Mouse (Mus musculus) limb, embryonic 11.5 days (tissue): ENCODE measurements around the gene Thbs3. TPM values are rescaled to one million over a fixed set of nuclear protein-coding genes. Genes with fewer than 3 reads are reported as not detected.

Experiments
- ATAC-seq: fragments of 200-750 bp; cut with Nextera tagmentation; 2 replicates; pipeline ENCODE4 v1.8.0; 2017; ENCODE audit warnings: low read depth; ENCODE audit not compliant: insufficient number of reproducible peaks, low FRiP score, low TSS enrichment
- DNase-seq: peaks from one replicate; pipeline ENCODE4 v3.0.0-alpha.2; 2015; ENCODE audit warnings: low spot score
- H3K27ac ChIP-seq: fragments of 300-500 bp; sonication (generic); replicated peaks from 2 replicates; pipeline ENCODE4 v1.5.1; 2014; ENCODE audit warnings: low read depth, mild to moderate bottlenecking, low read length
- H3K27me3 ChIP-seq: fragments of 300-500 bp; sonication (generic); 2 replicates; pipeline ENCODE4 v1.6.1; 2014; ENCODE audit warnings: mild to moderate bottlenecking, low read length, mixed read lengths; ENCODE audit not compliant: control insufficient read depth, insufficient read depth
- H3K36me3 ChIP-seq: fragments of 300-500 bp; sonication (generic); 2 replicates; pipeline ENCODE4 v1.6.1; 2014; ENCODE audit warnings: mild to moderate bottlenecking, low read length, moderate library complexity, mixed read lengths; ENCODE audit not compliant: control insufficient read depth, insufficient read depth
- H3K4me1 ChIP-seq: fragments of 300-500 bp; sonication (generic); 2 replicates; pipeline ENCODE4 v1.6.1; 2014; ENCODE audit warnings: low read length, mixed read lengths; ENCODE audit not compliant: control insufficient read depth, insufficient read depth
- H3K4me2 ChIP-seq: fragments of 300-500 bp; sonication (generic); 2 replicates; pipeline ENCODE4 v1.6.1; 2014; ENCODE audit warnings: low read depth, mild to moderate bottlenecking, moderate library complexity; ENCODE audit not compliant: severe bottlenecking
- H3K4me3 ChIP-seq: fragments of 300-500 bp; sonication (generic); 2 replicates; pipeline ENCODE4 v1.5.1; 2014; ENCODE audit warnings: low read depth, low read length
- H3K9ac ChIP-seq: fragments of 300-500 bp; sonication (generic); 2 replicates; pipeline ENCODE4 v1.6.1; 2014; ENCODE audit warnings: mild to moderate bottlenecking, low read length
- H3K9me3 ChIP-seq: fragments of 300-500 bp; sonication (generic); 2 replicates; pipeline ENCODE4 v1.6.1; 2016; ENCODE audit warnings: low read length; ENCODE audit not compliant: control insufficient read depth
- WGBS: fragments of 180-500 bp; shearing (Covaris S2); extraction: QIAGEN DNeasy Blood & Tissue Kit; methylation state at CpG from one replicate; pipeline ENCODE4 v1.1.7; 2014; 5-methylcytosine and 5-hydroxymethylcytosine counted together
- polyA plus RNA-seq: library from polyadenylated mRNA; unstranded; fragments of >200 nt; fragmentation: Nextera tagmentation; extraction: Ambion mirVana; gene quantifications from 2 replicates; pipeline ENCODE4 v1.2.1, GENCODE M21; 2014

Gene Thbs3
- polyA plus RNA-seq, 1 experiment from 2014 or later, result 21.0 TPM

- WGBS, result 10% methylated on average over 25 of the region's 25 CpGs
- peak overlapping the region; percentile 78 for H3K4me3 ChIP-seq
- H3K9ac ChIP-seq, result peak overlapping the region; percentile 57
- no peaks in the 10 kb centered on the region for H3K27me3 ChIP-seq
- H3K4me1 ChIP-seq, result peaks cover 25% of the 10 kb centered on the region
- H3K36me3 ChIP-seq, result no peaks in the 10 kb centered on the region; the same call in 1 of the 2 replicates
- no peaks in the 10 kb centered on the region for H3K9me3 ChIP-seq
- peak; percentile 15; the same call in 1 of the 2 replicates for ATAC-seq
- DNase-seq, result peak; percentile 38
- H3K27ac ChIP-seq, result 0 out of 2 replicates have a peak overlapping the region, but pooled peaks have one; percentile 14
- H3K4me2 ChIP-seq, result peak overlapping the region; percentile 89
These were observed 29.4 kb downstream of the Thbs3 start for GRCm38 (mm10) chr3:89244158-89244981.

- ATAC-seq (peak; percentile 33; the same call in 1 of the 2 replicates), DNase-seq (peak; percentile 67)
- H3K9ac ChIP-seq, result peak overlapping the region; percentile 57; the same call in 1 of the 2 replicates
- peak overlapping the region; percentile 78 for H3K4me3 ChIP-seq
- H3K36me3 ChIP-seq, result no peaks in the 10 kb centered on the region; the same call in 1 of the 2 replicates
- no peaks in the 10 kb centered on the region for H3K27me3 ChIP-seq
- H3K4me2 ChIP-seq, result peak overlapping the region; percentile 89
- H3K27ac ChIP-seq, result no peak overlapping the region
- no peaks in the 10 kb centered on the region for H3K9me3 ChIP-seq
- under 1% methylated on average over 21 of the region's 26 CpGs for WGBS
- peaks cover 25% of the 10 kb centered on the region for H3K4me1 ChIP-seq
These were observed 30.2 kb downstream of the Thbs3 start for GRCm38 (mm10) chr3:89244982-89245687.

DNA sequence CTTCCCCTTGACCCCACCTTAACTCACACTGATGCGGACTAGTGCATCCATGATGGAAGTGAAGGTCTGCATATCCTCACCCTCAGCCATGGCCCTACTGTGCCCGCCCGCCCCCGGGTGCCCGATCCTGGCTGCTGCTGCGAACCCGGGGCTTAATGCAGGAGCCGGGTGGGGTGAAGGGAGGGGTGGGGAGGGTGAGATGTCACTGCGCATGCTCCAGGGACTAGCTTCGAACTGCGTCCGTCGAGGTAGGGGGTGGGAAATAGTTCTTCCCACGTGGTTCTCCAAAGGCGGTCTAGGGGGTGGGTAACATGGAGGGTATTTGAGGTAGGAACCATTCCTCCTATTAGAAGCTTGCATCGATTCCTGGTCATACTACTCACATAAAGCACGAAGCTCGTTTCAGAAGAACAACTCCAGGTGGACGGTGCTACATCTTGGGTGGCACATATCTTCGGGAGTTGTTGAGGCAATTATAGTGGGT lies 30.8 kb downstream of the Thbs3 start, which contains the start of gene Krtcap2:
Gene Krtcap2 (plus strand): TSS at position 279 of the 484 bp plus-strand sequence.
- 4% methylated on average over 20 of the region's 20 CpGs for WGBS
- ATAC-seq (no peak; the same call in 1 of the 2 replicates), DNase-seq (peak; percentile 61)

GRCm38 (mm10) chr3:89246261-89247100 lies 31.5 kb downstream of the Thbs3 start, which contains the start of gene Trim46:
Trim46 (minus strand) TSS chr3:89246309.
- ATAC-seq (peak; percentile 52), DNase-seq (peak; percentile 91)
- Histone ChIP-seq H3K27me3 (no peaks in the 10 kb centered on the region), H3K27ac (0 out of 2 replicates have a peak within 1 kb of the TSS, but pooled peaks have one; percentile 2), H3K4me3 (peak within 1 kb of the TSS; percentile 78), H3K9ac (peak within 1 kb of the TSS; percentile 82), H3K4me1 (peaks cover 34% of the 10 kb centered on the region), H3K9me3 (no peaks in the 10 kb centered on the region), H3K4me2 (peak within 1 kb of the TSS; percentile 89), H3K36me3 (no peaks in the 10 kb centered on the region; the same call in 1 of the 2 replicates)
- WGBS, result under 1% methylated on average over 42 of the region's 42 CpGs

More for the DNA sequence above, 30.8 kb downstream of the Thbs3 start, which contains the start of gene Krtcap2:
- Histone ChIP-seq H3K4me1 (peaks cover 27% of the 10 kb centered on the region), H3K27me3 (no peaks in the 10 kb centered on the region), H3K4me2 (peak within 1 kb of the TSS; percentile 89), H3K9me3 (no peaks in the 10 kb centered on the region), H3K9ac (peak within 1 kb of the TSS; percentile 82), H3K27ac (0 out of 2 replicates have a peak within 1 kb of the TSS, but pooled peaks have one; percentile 2), H3K36me3 (no peaks in the 10 kb centered on the region; the same call in 1 of the 2 replicates), H3K4me3 (peak within 1 kb of the TSS; percentile 78)

DNA sequence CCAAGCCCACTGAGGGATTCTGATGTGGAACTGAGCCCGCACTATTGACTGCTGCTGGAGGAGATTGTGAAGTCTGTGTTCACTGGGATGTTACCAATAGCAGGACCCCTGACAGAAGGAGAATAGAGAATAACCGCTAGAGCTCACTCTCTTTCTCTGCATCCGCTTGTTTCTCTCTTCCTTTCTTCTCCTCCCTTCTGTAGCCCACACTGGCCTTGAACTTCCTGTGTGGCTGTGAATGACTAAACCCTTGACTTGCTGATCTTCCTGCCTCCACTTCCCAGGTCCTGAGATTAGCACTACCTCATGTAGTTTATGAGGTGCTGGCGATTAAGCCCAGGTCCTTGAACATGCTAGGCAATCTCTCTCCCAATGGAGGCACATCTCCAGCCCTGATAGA lies 32.5 kb downstream of the Thbs3 start:
- Histone ChIP-seq H3K9ac (0 out of 2 replicates have a peak overlapping the region, but pooled peaks have one; percentile 7), H3K4me3 (peak overlapping the region; percentile 78; the same call in 1 of the 2 replicates), H3K4me2 (peak overlapping the region; percentile 89; the same call in 1 of the 2 replicates), H3K4me1 (peaks cover 34% of the 10 kb centered on the region), H3K27ac (no peak overlapping the region), H3K27me3 (no peaks in the 10 kb centered on the region), H3K9me3 (no peaks in the 10 kb centered on the region), H3K36me3 (no peaks in the 10 kb centered on the region; the same call in 1 of the 2 replicates)
- no peak for ATAC-seq
- 89% methylated on average over 4 of the region's 4 CpGs for WGBS
- no peak for DNase-seq

DNA sequence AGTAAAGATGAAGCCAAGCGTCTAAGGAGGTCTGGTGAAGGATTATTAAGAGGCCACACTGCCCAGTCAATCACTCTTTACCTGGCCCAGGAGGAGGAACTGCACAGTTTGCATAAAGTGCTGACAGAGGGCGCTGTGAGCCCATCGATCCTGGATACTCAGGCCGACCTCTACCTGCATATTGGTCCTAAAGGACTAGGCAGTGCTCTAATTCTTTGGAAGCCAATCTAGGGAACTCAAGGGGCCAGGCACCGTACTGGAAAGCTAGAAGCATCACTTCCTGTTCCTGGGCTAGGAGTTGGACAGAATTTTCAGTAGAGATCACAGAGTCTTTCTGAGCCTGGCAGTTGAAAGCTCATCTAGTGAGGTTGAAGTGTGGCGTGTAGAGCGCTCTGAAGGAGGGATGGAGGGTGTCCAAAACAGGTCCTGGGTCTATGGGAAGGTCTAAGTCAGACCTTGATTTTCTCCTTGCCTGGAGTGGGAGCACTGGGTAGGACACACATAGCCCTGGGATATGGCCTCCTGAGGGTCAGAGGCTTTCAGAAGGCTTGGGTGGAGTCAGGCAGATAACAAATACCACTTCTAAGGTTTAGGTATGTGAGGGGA lies 35.6 kb downstream of the Thbs3 start:
- ATAC-seq (no peak), DNase-seq (peak; percentile 71)
- WGBS, result 18% methylated on average over 7 of the region's 7 CpGs
- no peaks in the 10 kb centered on the region for H3K9me3 ChIP-seq
- H3K4me2 ChIP-seq, result peak overlapping the region; percentile 38; the same call in 1 of the 2 replicates
- no peaks in the 10 kb centered on the region for H3K27me3 ChIP-seq
- no peak overlapping the region; the same call in 1 of the 2 replicates for H3K27ac ChIP-seq
- no peaks in the 10 kb centered on the region; the same call in 1 of the 2 replicates for H3K36me3 ChIP-seq
- H3K9ac ChIP-seq, result no peak overlapping the region
- H3K4me1 ChIP-seq, result peaks cover 19% of the 10 kb centered on the region
- no peak overlapping the region for H3K4me3 ChIP-seq

DNA sequence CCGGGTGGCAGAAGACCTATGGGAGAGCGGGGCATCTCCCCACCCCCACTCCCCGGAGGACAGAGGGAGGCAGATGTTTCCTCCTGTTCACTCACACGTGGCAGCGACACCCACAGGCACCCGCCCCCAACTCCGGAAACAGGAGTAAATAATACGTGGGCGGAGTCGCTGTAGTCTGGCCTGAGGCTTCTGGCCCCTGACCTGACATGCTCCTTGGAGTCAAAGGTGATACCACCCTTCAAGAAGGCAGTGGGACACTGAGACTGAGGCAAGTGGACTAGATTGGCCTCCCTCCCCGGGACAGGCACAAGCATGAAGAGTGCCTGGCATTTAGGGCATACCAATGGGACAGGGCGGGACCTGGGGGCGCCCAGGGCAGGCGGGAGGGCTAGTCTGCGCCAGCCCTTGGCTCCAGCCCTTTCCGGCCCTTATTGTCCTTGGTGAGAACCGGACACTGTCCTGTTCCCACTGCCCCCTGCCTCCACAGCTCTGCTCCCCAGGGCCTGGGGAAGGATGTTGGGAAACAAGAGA lies 36.5 kb downstream of the Thbs3 start:
- no peaks in the 10 kb centered on the region for H3K27me3 ChIP-seq
- H3K4me2 ChIP-seq, result peak overlapping the region; percentile 38
- H3K4me1 ChIP-seq, result peaks cover 15% of the 10 kb centered on the region
- H3K36me3 ChIP-seq, result no peaks in the 10 kb centered on the region; the same call in 1 of the 2 replicates
- ATAC-seq (peak; percentile 29; the same call in 1 of the 2 replicates), DNase-seq (peak; percentile 59)
- H3K27ac ChIP-seq, result no peak overlapping the region
- no peak overlapping the region for H3K4me3 ChIP-seq
- no peaks in the 10 kb centered on the region for H3K9me3 ChIP-seq
- H3K9ac ChIP-seq, result no peak overlapping the region
- 6% methylated on average over 17 of the region's 17 CpGs for WGBS
